Mouse (Mus musculus) midbrain, embryonic 13.5 days (tissue): ENCODE data around the gene Psg29. TPM values are rescaled to one million over a fixed set of nuclear protein-coding genes. Genes with fewer than 3 reads are reported as not detected.

Source experiments
- ATAC-seq: fragments of 200-750 bp; cut with Nextera tagmentation; 2 replicates; pipeline ENCODE4 v1.8.0; 2017; ENCODE audit warnings: mild to moderate bottlenecking, moderate TSS enrichment, moderate library complexity
- H3K27ac ChIP-seq: fragments of 300-500 bp; sonication (generic); 2 replicates; pipeline ENCODE4 v1.5.1; 2015; ENCODE audit warnings: inconsistent platforms, mild to moderate bottlenecking, moderate library complexity
- H3K27me3 ChIP-seq: fragments of 300-500 bp; sonication (generic); 2 replicates; pipeline ENCODE4 v1.6.1; 2015; ENCODE audit warnings: mild to moderate bottlenecking, inconsistent platforms
- H3K36me3 ChIP-seq: fragments of 300-500 bp; sonication (generic); 2 replicates; pipeline ENCODE4 v1.6.1; 2015; ENCODE audit warnings: mild to moderate bottlenecking, inconsistent platforms
- H3K4me1 ChIP-seq: fragments of 300-500 bp; sonication (generic); replicated peaks from 2 replicates; pipeline ENCODE4 v1.6.1; 2015; ENCODE audit warnings: inconsistent platforms
- H3K4me2 ChIP-seq: fragments of 300-500 bp; sonication (generic); replicated peaks from 2 replicates; pipeline ENCODE4 v1.6.1; 2015; ENCODE audit warnings: moderate library complexity, mild to moderate bottlenecking, inconsistent platforms
- H3K4me3 ChIP-seq: fragments of 300-500 bp; sonication (generic); replicated peaks from 2 replicates; pipeline ENCODE4 v1.5.1; 2015; ENCODE audit warnings: mild to moderate bottlenecking, inconsistent platforms
- H3K9ac ChIP-seq: fragments of 300-500 bp; sonication (generic); replicated peaks from 2 replicates; pipeline ENCODE4 v1.6.1; 2015; ENCODE audit warnings: mild to moderate bottlenecking, inconsistent platforms
- H3K9me3 ChIP-seq: fragments of 300-500 bp; sonication (generic); 2 replicates; pipeline ENCODE4 v1.6.1; 2016; ENCODE audit warnings: mild to moderate bottlenecking, inconsistent platforms
- WGBS: fragments of 180-500 bp; shearing (Covaris S2); methylation state at CpG from one replicate; pipeline ENCODE4 v1.1.7; 2015; 5-methylcytosine and 5-hydroxymethylcytosine counted together
- polyA plus RNA-seq: library from polyadenylated mRNA; unstranded; fragments of >200 nt; fragmentation: Nextera tagmentation; extraction: Ambion mirVana; gene quantifications from 2 replicates; pipeline ENCODE4 v1.2.1, GENCODE M21; 2015

Gene Psg29
- polyA plus RNA-seq, result not detected in 2 replicates

DNA sequence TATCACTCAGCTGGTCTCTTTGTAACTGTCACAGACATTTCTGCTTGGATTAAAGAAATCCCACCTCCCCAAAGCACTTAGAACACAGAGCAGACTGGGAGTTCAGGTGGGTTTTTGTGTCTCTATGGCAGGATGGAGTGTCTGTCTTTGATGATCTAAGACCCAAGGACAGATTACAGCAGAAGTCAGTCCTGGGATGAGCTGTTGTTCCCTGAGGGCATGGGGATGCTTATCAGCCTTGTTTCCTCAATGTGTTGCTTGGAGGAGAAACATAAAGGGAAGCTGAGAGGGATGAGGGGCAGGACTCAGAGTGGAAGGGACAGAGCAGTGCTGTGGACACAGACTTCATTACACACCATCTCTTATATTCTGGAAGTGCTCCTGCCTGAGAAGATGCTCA is at the start of gene Psg29:
TSS of gene Psg29 (plus strand) at position 301 of the 400 bp plus-strand sequence.
- no peak within 1 kb of the TSS for H3K9ac ChIP-seq
- ATAC-seq, result no peak
- no peaks in the 10 kb centered on the region for H3K27me3 ChIP-seq
- no peak within 1 kb of the TSS for H3K27ac ChIP-seq
- H3K36me3 ChIP-seq, result no peaks in the 10 kb centered on the region
- no peak within 1 kb of the TSS for H3K4me3 ChIP-seq
- peaks cover 43% of the 10 kb centered on the region for H3K9me3 ChIP-seq
- no peaks in the 10 kb centered on the region for H3K4me1 ChIP-seq
- no peak within 1 kb of the TSS for H3K4me2 ChIP-seq

DNA sequence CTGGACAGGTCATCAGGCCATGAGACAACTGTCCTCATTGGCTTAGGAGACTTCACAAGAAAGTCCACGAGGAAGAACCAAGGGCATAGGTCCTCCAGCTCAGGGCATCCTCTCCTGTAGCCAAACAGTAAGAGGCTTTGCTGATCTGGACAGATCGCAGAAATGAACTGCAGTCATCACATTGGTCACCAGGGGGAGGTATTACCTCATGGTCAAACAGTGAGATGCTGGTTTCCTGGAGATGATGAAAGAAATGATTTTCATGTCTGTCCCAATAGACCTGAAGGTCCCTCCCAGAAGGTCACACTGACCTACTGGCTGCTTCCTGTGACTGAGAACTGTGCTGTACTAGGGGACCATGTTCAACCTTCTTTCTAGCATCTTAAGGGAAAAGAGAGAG is 47.6 kb upstream of the Psg29 start:
- ATAC-seq, result no peak
- Histone ChIP-seq H3K9ac (no peak overlapping the region), H3K4me1 (no peaks in the 10 kb centered on the region), H3K9me3 (peaks cover 29% of the 10 kb centered on the region), H3K27ac (no peak overlapping the region), H3K27me3 (no peaks in the 10 kb centered on the region), H3K4me3 (no peak overlapping the region), H3K4me2 (no peak overlapping the region), H3K36me3 (no peaks in the 10 kb centered on the region)
- WGBS, result 42% methylated on average over 2 of the region's 2 CpGs

GRCm38 (mm10) chr7:17156885-17157677 is 46.2 kb upstream of the Psg29 start:
- no peak for ATAC-seq
- 71% methylated on average over 3 of the region's 3 CpGs for WGBS
- no peaks in the 10 kb centered on the region for H3K4me1 ChIP-seq
- H3K4me3 ChIP-seq, result no peak overlapping the region
- no peak overlapping the region for H3K27ac ChIP-seq
- no peaks in the 10 kb centered on the region for H3K27me3 ChIP-seq
- no peaks in the 10 kb centered on the region for H3K36me3 ChIP-seq
- H3K9ac ChIP-seq, result no peak overlapping the region
- peaks cover 37% of the 10 kb centered on the region for H3K9me3 ChIP-seq
- no peak overlapping the region for H3K4me2 ChIP-seq

GRCm38 (mm10) chr7:17159011-17159410 is 44.3 kb upstream of the Psg29 start:
- ATAC-seq, result no peak
- Histone ChIP-seq H3K4me3 (no peak overlapping the region), H3K4me2 (no peak overlapping the region), H3K9ac (no peak overlapping the region), H3K9me3 (peaks cover 37% of the 10 kb centered on the region), H3K36me3 (no peaks in the 10 kb centered on the region), H3K4me1 (no peaks in the 10 kb centered on the region), H3K27me3 (no peaks in the 10 kb centered on the region), H3K27ac (no peak overlapping the region)
- WGBS, result 86% methylated on average over 7 of the region's 7 CpGs

DNA sequence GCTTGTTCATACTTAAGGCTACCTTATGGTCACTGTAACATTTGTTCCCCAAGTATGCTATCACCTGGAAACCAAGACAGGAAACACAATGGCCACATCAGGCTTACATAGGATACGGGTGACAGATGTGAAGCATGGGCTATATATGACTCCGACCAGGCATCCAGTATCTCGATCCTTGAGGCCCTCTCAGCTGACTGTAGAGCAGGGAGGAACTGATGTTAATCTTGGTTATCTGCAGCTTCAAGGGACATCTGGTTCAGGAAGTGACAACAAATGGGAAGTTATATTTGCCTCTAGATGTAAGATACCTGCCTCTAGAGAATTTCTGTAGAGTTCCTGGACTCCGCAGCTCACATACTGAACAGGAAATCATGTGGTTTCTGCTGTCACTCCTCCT is 31.4 kb upstream of the Psg29 start:
- H3K9me3 ChIP-seq, result peaks cover 17% of the 10 kb centered on the region; the same call in 1 of the 2 replicates
- ATAC-seq, result no peak
- H3K27ac ChIP-seq, result no peak overlapping the region
- no peak overlapping the region for H3K9ac ChIP-seq
- no peaks in the 10 kb centered on the region for H3K4me1 ChIP-seq
- no peaks in the 10 kb centered on the region for H3K36me3 ChIP-seq
- no peaks in the 10 kb centered on the region for H3K27me3 ChIP-seq
- WGBS, result 90% methylated on average over 4 of the region's 4 CpGs
- no peak overlapping the region for H3K4me2 ChIP-seq
- no peak overlapping the region for H3K4me3 ChIP-seq

- no peak overlapping the region for H3K9ac ChIP-seq
- no peak overlapping the region for H3K4me3 ChIP-seq
- no peak overlapping the region for H3K27ac ChIP-seq
- ATAC-seq, result no peak
- H3K9me3 ChIP-seq, result peaks cover 49% of the 10 kb centered on the region
- 70% methylated on average over 3 of the region's 3 CpGs for WGBS
- H3K4me1 ChIP-seq, result no peaks in the 10 kb centered on the region
- no peaks in the 10 kb centered on the region for H3K27me3 ChIP-seq
- no peaks in the 10 kb centered on the region for H3K36me3 ChIP-seq
- no peak overlapping the region for H3K4me2 ChIP-seq
Measured at GRCm38 (mm10) chr7:17205530-17206184, 2.4 kb downstream of the Psg29 start.

Other genes with a start within 250 kb of the Psg29 start
- 54.7 and 60.8 TPM in 2 replicates for gene Pnmal1, start 243.8 kb upstream of the Psg29 start, polyA plus RNA-seq
- 3.4 and 4.3 TPM in 2 replicates for gene Gm42372, start 220.4 kb upstream of the Psg29 start, polyA plus RNA-seq
- gene Ccdc8, start 210.8 kb upstream of the Psg29 start, polyA plus RNA-seq, result 5.6 and 5.9 TPM in 2 replicates
- gene Ppp5c, start 175.6 kb upstream of the Psg29 start, polyA plus RNA-seq, result 108 and 110 TPM in 2 replicates
- 2.0 and 2.4 TPM in 2 replicates for gene Hif3a, start 141.1 kb upstream of the Psg29 start, polyA plus RNA-seq
- gene Psg16, start 129.4 kb upstream of the Psg29 start, polyA plus RNA-seq, result 1.2 and 1.5 TPM in 2 replicates
- not detected in 2 replicates for gene Ceacam3, start 53.2 kb upstream of the Psg29 start, polyA plus RNA-seq